Mouse (Mus musculus) myocyte (in vitro differentiated cells): ENCODE measurements around the gene Gna12. TPM values are rescaled to one million over a fixed set of nuclear protein-coding genes. Genes with fewer than 3 reads are reported as not detected.

Experiments used
- H3K27me3 ChIP-seq: one replicate; pipeline ENCODE4 v1.6.1; 2011; ENCODE audit not compliant: control insufficient read depth, insufficient read depth, insufficient read length
- H3K36me3 ChIP-seq: one replicate; pipeline ENCODE4 v1.6.1; 2011; ENCODE audit not compliant: control insufficient read depth, insufficient read depth
- H3K4me2 ChIP-seq: one replicate; pipeline ENCODE4 v1.6.1; 2011; ENCODE audit warnings: low read depth, control low read depth
- H3K4me3 ChIP-seq: one replicate; pipeline ENCODE4 v1.5.1; 2011; ENCODE audit warnings: mild to moderate bottlenecking, control low read depth, moderate library complexity
- H3K79me2 ChIP-seq: one replicate; pipeline ENCODE4 v1.6.1; 2011; ENCODE audit not compliant: control insufficient read depth, insufficient read depth
- H3ac ChIP-seq: one replicate; pipeline ENCODE4 v1.6.1; 2011; ENCODE audit not compliant: control insufficient read depth, insufficient read length
- CEBPB ChIP-seq: IDR thresholded peaks from 2 replicates; pipeline ENCODE4 v1.6.1; 2011; ENCODE audit warnings: mild to moderate bottlenecking, moderate library complexity; ENCODE audit not compliant: poor library complexity, insufficient read depth, severe bottlenecking
- E2F4 ChIP-seq: IDR thresholded peaks from one replicate; pipeline ENCODE4 v1.6.1; 2011; ENCODE audit warnings: mild to moderate bottlenecking, control low read depth, moderate library complexity; ENCODE audit not compliant: insufficient read depth
- MAX ChIP-seq: IDR thresholded peaks from one replicate; pipeline ENCODE4 v1.6.1; 2011; ENCODE audit warnings: low read depth, mild to moderate bottlenecking, control low read depth
- MYOD1 ChIP-seq, 3 experiments: IDR thresholded peaks; one replicate each; pipeline ENCODE4 v1.6.1; 2011; ENCODE audit warnings: control low read depth in 2 of 3, low read depth in 2 of 3, mild to moderate bottlenecking in 2 of 3, moderate library complexity in 1 of 3; ENCODE audit not compliant: insufficient read length in 2 of 3, control insufficient read depth in 1 of 3
- MYOG ChIP-seq, 3 experiments: IDR thresholded peaks; one replicate each; pipeline ENCODE4 v1.6.1; 2011; ENCODE audit warnings: control low read depth in 2 of 3, low read depth in 2 of 3, mild to moderate bottlenecking in 2 of 3; ENCODE audit not compliant: insufficient read length in 2 of 3, control insufficient read depth in 1 of 3, insufficient read depth in 1 of 3
- POLR2A ChIP-seq: IDR thresholded peaks from one replicate; pipeline ENCODE4 v1.6.1; 2011; ENCODE audit warnings: low read depth, mild to moderate bottlenecking, control low read depth, moderate library complexity; ENCODE audit not compliant: insufficient read length
- POLR2AphosphoS2 ChIP-seq: IDR thresholded peaks from one replicate; pipeline ENCODE4 v1.6.1; 2011; ENCODE audit warnings: low read depth, control low read depth; ENCODE audit not compliant: insufficient read length
- REST ChIP-seq: IDR thresholded peaks from one replicate; pipeline ENCODE4 v1.6.1; 2011; ENCODE audit warnings: mild to moderate bottlenecking, control low read depth, moderate library complexity; ENCODE audit not compliant: insufficient read depth, insufficient read length
- SRF ChIP-seq: IDR thresholded peaks from one replicate; pipeline ENCODE4 v1.6.1; 2011; ENCODE audit warnings: low read depth; ENCODE audit not compliant: control insufficient read depth, insufficient read length
- TCF12 ChIP-seq: IDR thresholded peaks from one replicate; pipeline ENCODE4 v1.6.1; 2011; ENCODE audit warnings: mild to moderate bottlenecking, control low read depth; ENCODE audit not compliant: poor library complexity, insufficient read depth, severe bottlenecking
- TCF3 ChIP-seq: IDR thresholded peaks from one replicate; pipeline ENCODE4 v1.6.1; 2011; ENCODE audit warnings: low read depth, control low read depth; ENCODE audit not compliant: insufficient read length
- USF1 ChIP-seq: IDR thresholded peaks from one replicate; pipeline ENCODE4 v1.6.1; 2011; ENCODE audit warnings: low read depth, mild to moderate bottlenecking, control low read depth, moderate library complexity
- polyA plus RNA-seq: library from polyadenylated mRNA; unstranded; fragments of >200 nt; fragmentation: generic; extraction: Trizol; gene quantifications from one replicate; pipeline ENCODE4 v1.2.1, GENCODE M21; 2012; ENCODE audit warnings: missing spikeins

Gene Gna12
- polyA plus RNA-seq, 1 experiment, result 48.8 TPM

- no peak overlapping the region for H3K4me3 ChIP-seq
- H3K79me2 ChIP-seq, result peaks cover 8% of the 10 kb centered on the region
- TF ChIP-seq SRF (no peak), POLR2AphosphoS2 (no peak)
- no peaks in the 10 kb centered on the region for H3K36me3 ChIP-seq
- H3K4me2 ChIP-seq, result no peak overlapping the region
- no peaks in the 10 kb centered on the region for H3K27me3 ChIP-seq
- H3ac ChIP-seq, result no peak overlapping the region
These were observed 35.5 kb downstream of the Gna12 start for GRCm38 (mm10) chr5:140794753-140795152.

- peaks cover 20% of the 10 kb centered on the region for H3K79me2 ChIP-seq
- no peak overlapping the region for H3ac ChIP-seq
- H3K27me3 ChIP-seq, result no peaks in the 10 kb centered on the region
- no peak overlapping the region for H3K4me3 ChIP-seq
- TF ChIP-seq REST (no peak), POLR2A (no peak), MYOD1 (IDR thresholded peaks at IDR 0.05; ENCODE audit: control insufficient read depth in 1 of 3, insufficient read length in 2 of 3, low read depth in 2 of 3) (no peak), USF1 (no peak), MYOG (IDR thresholded peaks at IDR 0.05; ENCODE audit: control insufficient read depth in 1 of 3, insufficient read depth in 1 of 3, insufficient read length in 2 of 3, low read depth in 2 of 3) (no peak), SRF (no peak), MAX (peak; percentile 41), TCF12 (no peak), E2F4 (no peak), CEBPB (peak; percentile 80), POLR2AphosphoS2 (no peak), TCF3 (no peak)
- no peaks in the 10 kb centered on the region for H3K36me3 ChIP-seq
- H3K4me2 ChIP-seq, result peak overlapping the region; percentile 74
These were observed 38.0 kb downstream of the Gna12 start for GRCm38 (mm10) chr5:140792233-140792632.

GRCm38 (mm10) chr5:140790937-140791877 is 39.0 kb downstream of the Gna12 start:
- H3K4me2 ChIP-seq, result peak overlapping the region; percentile 74
- no peak overlapping the region for H3K4me3 ChIP-seq
- no peak for TF ChIP-seq E2F4
- TF ChIP-seq POLR2A, result peak; percentile 6
- TF ChIP-seq CEBPB, result no peak
- no peaks in the 10 kb centered on the region for H3K27me3 ChIP-seq
- no peak overlapping the region for H3ac ChIP-seq
- H3K79me2 ChIP-seq, result peaks cover 20% of the 10 kb centered on the region
- no peaks in the 10 kb centered on the region for H3K36me3 ChIP-seq

- no peak overlapping the region for H3K4me3 ChIP-seq
- H3K4me2 ChIP-seq, result peak overlapping the region; percentile 74
- H3K36me3 ChIP-seq, result no peaks in the 10 kb centered on the region
- no peaks in the 10 kb centered on the region for H3K27me3 ChIP-seq
- peaks cover 20% of the 10 kb centered on the region for H3K79me2 ChIP-seq
- H3ac ChIP-seq, result no peak overlapping the region
- no peak for TF ChIP-seq USF1
- TF ChIP-seq MYOD1 (IDR thresholded peaks at IDR 0.05; ENCODE audit: control insufficient read depth in 1 of 3, insufficient read length in 2 of 3, low read depth in 2 of 3), result no peak
- no peak for TF ChIP-seq MYOG (IDR thresholded peaks at IDR 0.05; ENCODE audit: control insufficient read depth in 1 of 3, insufficient read depth in 1 of 3, insufficient read length in 2 of 3, low read depth in 2 of 3)
- no peak for TF ChIP-seq POLR2AphosphoS2
- TF ChIP-seq POLR2A, result no peak
These were observed 39.8 kb downstream of the Gna12 start for GRCm38 (mm10) chr5:140790392-140790791.

GRCm38 (mm10) chr5:140789561-140789960 is 40.7 kb downstream of the Gna12 start:
- H3K4me3 ChIP-seq, result no peak overlapping the region
- no peak overlapping the region for H3K4me2 ChIP-seq
- no peaks in the 10 kb centered on the region for H3K27me3 ChIP-seq
- TF ChIP-seq TCF12, result no peak
- TF ChIP-seq REST, result no peak
- TF ChIP-seq MYOG (IDR thresholded peaks at IDR 0.05; ENCODE audit: control insufficient read depth in 1 of 3, insufficient read depth in 1 of 3, insufficient read length in 2 of 3, low read depth in 2 of 3), result no peak
- TF ChIP-seq E2F4, result no peak
- no peak for TF ChIP-seq POLR2A
- no peak for TF ChIP-seq USF1
- TF ChIP-seq TCF3, result no peak
- no peak for TF ChIP-seq CEBPB
- no peak for TF ChIP-seq SRF
- no peak for TF ChIP-seq MYOD1 (IDR thresholded peaks at IDR 0.05; ENCODE audit: control insufficient read depth in 1 of 3, insufficient read length in 2 of 3, low read depth in 2 of 3)
- TF ChIP-seq MAX, result no peak
- no peak for TF ChIP-seq POLR2AphosphoS2
- peaks cover 5% of the 10 kb centered on the region for H3K36me3 ChIP-seq
- no peak overlapping the region for H3ac ChIP-seq
- peaks cover 20% of the 10 kb centered on the region for H3K79me2 ChIP-seq
